Mouse (Mus musculus): ENCODE data around the gene Rela.

GRCm38 (mm10) chr19:5589159-5589558, 48.1 kb upstream of the Rela start:
- TF ChIP-seq TAL1 (IDR thresholded peaks at IDR 0.05; ENCODE audit: low read length) (no peak), GATA1 (IDR thresholded peaks at IDR 0.05; ENCODE audit: low read length) (no peak)

Data from erythroblast, embryonic 14.5 days (primary cell).